Mouse (Mus musculus): ENCODE results near the gene Rpl34. TPM values are rescaled to one million over a fixed set of nuclear protein-coding genes. Genes with fewer than 3 reads are reported as not detected.
A peak's percentile ranks its signal among the peaks of the same experiment; 100 is the strongest.

Rpl34 gene
- polyA plus RNA-seq, 1 experiment: 1,114 TPM

- TF ChIP-seq POLR2A (IDR thresholded peaks at IDR 0.05; ENCODE audit: borderline replicate concordance, low read depth, low read length) (no peak), CTCF (IDR thresholded peaks at IDR 0.05; ENCODE audit: low read depth, low read length) (no peak)
- Histone ChIP-seq H3K27ac (ENCODE audit: insufficient read depth, low read depth, low read length) (no peak overlapping the region), H3K4me1 (ENCODE audit: control insufficient read depth, insufficient read depth, low read length) (0 out of 2 replicates have a peak, but pooled peaks cover 2% of the 10 kb centered on the region), H3K4me3 (ENCODE audit: insufficient read depth, low read length) (no peak overlapping the region)
Measured at GRCm38 (mm10) chr3:130716555-130716954, 13.6 kb downstream of the Rpl34 start.

GRCm38 (mm10) chr3:130714775-130715568, 15.2 kb downstream of the Rpl34 start:
- H3K4me1 ChIP-seq (ENCODE audit: control insufficient read depth, insufficient read depth, low read length): peaks cover 4% of the 10 kb centered on the region; the same call in 1 of the 2 replicates
- H3K4me3 ChIP-seq (ENCODE audit: insufficient read depth, low read length): peak overlapping the region; percentile 53
- no peak overlapping the region for H3K27ac ChIP-seq (ENCODE audit: insufficient read depth, low read depth, low read length)
- TF ChIP-seq CTCF (IDR thresholded peaks at IDR 0.05; ENCODE audit: low read depth, low read length) (no peak), POLR2A (IDR thresholded peaks at IDR 0.05; ENCODE audit: borderline replicate concordance, low read depth, low read length) (no peak)

GRCm38 (mm10) chr3:130712891-130713290, 17.3 kb downstream of the Rpl34 start:
- no peak overlapping the region for H3K27ac ChIP-seq (ENCODE audit: insufficient read depth, low read depth, low read length)
- no peak overlapping the region for H3K4me3 ChIP-seq (ENCODE audit: insufficient read depth, low read length)
- TF ChIP-seq CTCF (IDR thresholded peaks at IDR 0.05; ENCODE audit: low read depth, low read length): no peak
- TF ChIP-seq POLR2A (IDR thresholded peaks at IDR 0.05; ENCODE audit: borderline replicate concordance, low read depth, low read length): no peak
- H3K4me1 ChIP-seq (ENCODE audit: control insufficient read depth, insufficient read depth, low read length): peaks cover 7% of the 10 kb centered on the region

- Histone ChIP-seq H3K27ac (ENCODE audit: insufficient read depth, low read depth, low read length) (no peak overlapping the region), H3K4me1 (ENCODE audit: control insufficient read depth, insufficient read depth, low read length) (peaks cover 15% of the 10 kb centered on the region), H3K4me3 (ENCODE audit: insufficient read depth, low read length) (no peak overlapping the region)
- no peak for TF ChIP-seq POLR2A (IDR thresholded peaks at IDR 0.05; ENCODE audit: borderline replicate concordance, low read depth, low read length)
- no peak for TF ChIP-seq CTCF (IDR thresholded peaks at IDR 0.05; ENCODE audit: low read depth, low read length)
Measured at GRCm38 (mm10) chr3:130710103-130710502, 20.1 kb downstream of the Rpl34 start.

- peak within 1 kb of the TSS; percentile 53 for H3K27ac ChIP-seq (ENCODE audit: insufficient read depth, low read depth, low read length)
- TF ChIP-seq CTCF (IDR thresholded peaks at IDR 0.05; ENCODE audit: low read depth, low read length) (no peak), POLR2A (IDR thresholded peaks at IDR 0.05; ENCODE audit: borderline replicate concordance, low read depth, low read length) (no peak)
- peak within 1 kb of the TSS; percentile 84 for H3K4me3 ChIP-seq (ENCODE audit: insufficient read depth, low read length)
- H3K4me1 ChIP-seq (ENCODE audit: control insufficient read depth, insufficient read depth, low read length): peaks cover 13% of the 10 kb centered on the region
Measured at GRCm38 (mm10) chr3:130708967-130709924, 21.0 kb downstream of the Rpl34 start, which contains the start of gene Ostc. Gene Ostc (minus strand): TSS chr3:130709444.

- peak overlapping the region; percentile 84 for H3K4me3 ChIP-seq (ENCODE audit: insufficient read depth, low read length)
- TF ChIP-seq POLR2A (IDR thresholded peaks at IDR 0.05; ENCODE audit: borderline replicate concordance, low read depth, low read length): no peak
- no peak for TF ChIP-seq CTCF (IDR thresholded peaks at IDR 0.05; ENCODE audit: low read depth, low read length)
- peaks cover 13% of the 10 kb centered on the region for H3K4me1 ChIP-seq (ENCODE audit: control insufficient read depth, insufficient read depth, low read length)
- H3K27ac ChIP-seq (ENCODE audit: insufficient read depth, low read depth, low read length): peak overlapping the region; percentile 53
Measured at GRCm38 (mm10) chr3:130708529-130708928, 21.7 kb downstream of the Rpl34 start.

- H3K4me3 ChIP-seq (ENCODE audit: insufficient read depth, low read length): no peak overlapping the region
- TF ChIP-seq POLR2A (IDR thresholded peaks at IDR 0.05; ENCODE audit: borderline replicate concordance, low read depth, low read length) (no peak), CTCF (IDR thresholded peaks at IDR 0.05; ENCODE audit: low read depth, low read length) (no peak)
- peaks cover 3% of the 10 kb centered on the region for H3K4me1 ChIP-seq (ENCODE audit: control insufficient read depth, insufficient read depth, low read length)
- H3K27ac ChIP-seq (ENCODE audit: insufficient read depth, low read depth, low read length): no peak overlapping the region
Measured at GRCm38 (mm10) chr3:130702289-130702688, 27.9 kb downstream of the Rpl34 start.

- H3K4me1 ChIP-seq (ENCODE audit: control insufficient read depth, insufficient read depth, low read length): no peaks in the 10 kb centered on the region
- H3K27ac ChIP-seq (ENCODE audit: insufficient read depth, low read depth, low read length): no peak overlapping the region
- TF ChIP-seq POLR2A (IDR thresholded peaks at IDR 0.05; ENCODE audit: borderline replicate concordance, low read depth, low read length) (no peak), CTCF (IDR thresholded peaks at IDR 0.05; ENCODE audit: low read depth, low read length) (no peak)
- H3K4me3 ChIP-seq (ENCODE audit: insufficient read depth, low read length): no peak overlapping the region
Measured at GRCm38 (mm10) chr3:130697622-130698021, 32.6 kb downstream of the Rpl34 start.

GRCm38 (mm10) chr3:130694705-130695104, 35.5 kb downstream of the Rpl34 start:
- H3K4me3 ChIP-seq (ENCODE audit: insufficient read depth, low read length): no peak overlapping the region
- TF ChIP-seq CTCF (IDR thresholded peaks at IDR 0.05; ENCODE audit: low read depth, low read length): no peak
- no peak for TF ChIP-seq POLR2A (IDR thresholded peaks at IDR 0.05; ENCODE audit: borderline replicate concordance, low read depth, low read length)
- no peak overlapping the region for H3K27ac ChIP-seq (ENCODE audit: insufficient read depth, low read depth, low read length)
- H3K4me1 ChIP-seq (ENCODE audit: control insufficient read depth, insufficient read depth, low read length): no peaks in the 10 kb centered on the region

All from bone marrow macrophage, adult 2 months (primary cell).